Mouse (Mus musculus): ENCODE data around the gene Fbxo21. TPM values are rescaled to one million over a fixed set of nuclear protein-coding genes. Genes with fewer than 3 reads are reported as not detected.

Fbxo21 gene
- 100 to 1,000 TPM; 124 to 130 TPM for total RNA-seq (2021)

GRCm38 (mm10) chr5:117976657-117977500, at the start of gene Fbxo21:
Gene Fbxo21, plus strand, starts transcription at chr5:117976730.
- intact Hi-C loops (cut with DNase I) = no loop called here
- peak; percentile 92 to 97 for DNase-seq (ENCODE audit: extremely low spot score in 1 of 2, low spot score in 2 of 2)

GRCm38 (mm10) chr5:117928553-117928952, 48.0 kb upstream of the Fbxo21 start:
- intact Hi-C loops (cut with DNase I) = no loop called here
- DNase-seq (ENCODE audit: extremely low spot score in 1 of 2, low spot score in 2 of 2) = no peak

- no peak for DNase-seq (ENCODE audit: extremely low spot score in 1 of 2, low spot score in 2 of 2)
- intact Hi-C loops (cut with DNase I) = no loop called here
Observed at GRCm38 (mm10) chr5:117932222-117932621, 44.3 kb upstream of the Fbxo21 start.

GRCm38 (mm10) chr5:117932862-117933261, 43.7 kb upstream of the Fbxo21 start:
- DNase-seq (ENCODE audit: extremely low spot score in 1 of 2, low spot score in 2 of 2) = peak; percentile 85 to 91
- intact Hi-C loops (cut with DNase I) = no loop called here

GRCm38 (mm10) chr5:117936346-117936745, 40.2 kb upstream of the Fbxo21 start:
- intact Hi-C loops (cut with DNase I) = loop anchor here (5.0 kb wide), 1 partner anchor 94 kb away; no protein-coding TSS in a partner anchor
- DNase-seq (ENCODE audit: extremely low spot score in 1 of 2, low spot score in 2 of 2) = no peak

GRCm38 (mm10) chr5:117937186-117937585, 39.3 kb upstream of the Fbxo21 start:
- intact Hi-C loops (cut with DNase I) = loop anchor here (5.0 kb wide), 1 partner anchor 95 kb away; no protein-coding TSS in a partner anchor
- DNase-seq (ENCODE audit: extremely low spot score in 1 of 2, low spot score in 2 of 2) = no peak

GRCm38 (mm10) chr5:117938182-117938581, 38.3 kb upstream of the Fbxo21 start:
- DNase-seq (ENCODE audit: extremely low spot score in 1 of 2, low spot score in 2 of 2) = peak in 1 of 2 experiments; percentile 59
- intact Hi-C loops (cut with DNase I) = loop anchor here (5.0 kb wide), 1 partner anchor 96 kb away; no protein-coding TSS in a partner anchor

- peak in 1 of 2 experiments; percentile 29 for DNase-seq (ENCODE audit: extremely low spot score in 1 of 2, low spot score in 2 of 2)
- intact Hi-C loops (cut with DNase I) = loop anchor here (5.0 kb wide), 1 partner anchor 97 kb away; no protein-coding TSS in a partner anchor
Observed at GRCm38 (mm10) chr5:117939402-117939801, 37.1 kb upstream of the Fbxo21 start.

- DNase-seq (ENCODE audit: extremely low spot score in 1 of 2, low spot score in 2 of 2) = no peak
- intact Hi-C loops (cut with DNase I) = loop anchor here (5.0 kb wide), 1 partner anchor 334 kb away; no protein-coding TSS in a partner anchor
Observed at GRCm38 (mm10) chr5:117941552-117941951, 35.0 kb upstream of the Fbxo21 start.

- DNase-seq (ENCODE audit: extremely low spot score in 1 of 2, low spot score in 2 of 2) = peak in 1 of 2 experiments; percentile 52
- intact Hi-C loops (cut with DNase I) = loop anchor here (5.0 kb wide), 1 partner anchor 439 kb away; no protein-coding TSS in a partner anchor
Observed at GRCm38 (mm10) chr5:117946605-117947004, 29.9 kb upstream of the Fbxo21 start.

- DNase-seq (ENCODE audit: extremely low spot score in 1 of 2, low spot score in 2 of 2) = no peak
- intact Hi-C loops (cut with DNase I) = loop anchor here (5.0 kb wide), 1 partner anchor 442 kb away; no protein-coding TSS in a partner anchor
Observed at GRCm38 (mm10) chr5:117949393-117949792, 27.1 kb upstream of the Fbxo21 start.

GRCm38 (mm10) chr5:117953893-117954292, 22.6 kb upstream of the Fbxo21 start:
- DNase-seq (ENCODE audit: extremely low spot score in 1 of 2, low spot score in 2 of 2) = no peak
- intact Hi-C loops (cut with DNase I) = no loop called here

- intact Hi-C loops (cut with DNase I) = no loop called here
- DNase-seq (ENCODE audit: extremely low spot score in 1 of 2, low spot score in 2 of 2) = no peak
Observed at GRCm38 (mm10) chr5:117954429-117954828, 22.1 kb upstream of the Fbxo21 start.

- no peak for DNase-seq (ENCODE audit: extremely low spot score in 1 of 2, low spot score in 2 of 2)
- intact Hi-C loops (cut with DNase I) = no loop called here
Observed at GRCm38 (mm10) chr5:117955675-117956420, 20.7 kb upstream of the Fbxo21 start.

GRCm38 (mm10) chr5:117964750-117965149, 11.8 kb upstream of the Fbxo21 start:
- peak in 1 of 2 experiments; percentile 58 for DNase-seq (ENCODE audit: extremely low spot score in 1 of 2, low spot score in 2 of 2)
- intact Hi-C loops (cut with DNase I) = no loop called here

- intact Hi-C loops (cut with DNase I) = no loop called here
- DNase-seq (ENCODE audit: extremely low spot score in 1 of 2, low spot score in 2 of 2) = no peak
Observed at GRCm38 (mm10) chr5:117966956-117967355, 9.6 kb upstream of the Fbxo21 start.

- no peak for DNase-seq (ENCODE audit: extremely low spot score in 1 of 2, low spot score in 2 of 2)
- intact Hi-C loops (cut with DNase I) = no loop called here
Observed at GRCm38 (mm10) chr5:117967659-117968069, 8.9 kb upstream of the Fbxo21 start.

GRCm38 (mm10) chr5:117969681-117970427, 6.7 kb upstream of the Fbxo21 start:
- no peak for DNase-seq (ENCODE audit: extremely low spot score in 1 of 2, low spot score in 2 of 2)
- intact Hi-C loops (cut with DNase I) = no loop called here

- intact Hi-C loops (cut with DNase I) = no loop called here
- no peak for DNase-seq (ENCODE audit: extremely low spot score in 1 of 2, low spot score in 2 of 2)
Observed at GRCm38 (mm10) chr5:117976263-117976656, 270 bp upstream of the Fbxo21 start.

Data from left cerebral cortex, postnatal 10 days (tissue).